Mouse (Mus musculus): ENCODE results near the gene Gpr107.

- no peak for TF ChIP-seq CTCF (IDR thresholded peaks at IDR 0.05; ENCODE audit: borderline replicate concordance, extremely low read depth, insufficient read depth, insufficient read length)
- TF ChIP-seq POLR2A (IDR thresholded peaks at IDR 0.05; ENCODE audit: borderline replicate concordance, extremely low read depth, insufficient read depth, insufficient read length, poor library complexity, severe bottlenecking): no peak
Observed at GRCm38 (mm10) chr2:31103321-31103720, 48.8 kb upstream of the Gpr107 start.
